Mouse (Mus musculus) neural tube, embryonic 15.5 days (tissue): Measurements from ENCODE around the gene Wdr18. TPM values are rescaled to one million over a fixed set of nuclear protein-coding genes. Genes with fewer than 3 reads are reported as not detected.

Experiments
- ATAC-seq: fragments of 200-750 bp; cut with Nextera tagmentation; 2 replicates; pipeline ENCODE4 v1.8.0; 2017; ENCODE audit warnings: mild to moderate bottlenecking, moderate TSS enrichment, moderate library complexity; ENCODE audit not compliant: low FRiP score
- H3K27ac ChIP-seq: fragments of 300-500 bp; sonication (generic); replicated peaks from 2 replicates; pipeline ENCODE4 v1.5.1; 2015; ENCODE audit warnings: mild to moderate bottlenecking, inconsistent platforms
- H3K27me3 ChIP-seq: fragments of 300-500 bp; sonication (generic); replicated peaks from 2 replicates; pipeline ENCODE4 v1.6.1; 2015; ENCODE audit warnings: inconsistent platforms
- H3K36me3 ChIP-seq: fragments of 300-500 bp; sonication (generic); 2 replicates; pipeline ENCODE4 v1.6.1; 2015; ENCODE audit warnings: inconsistent platforms
- H3K4me1 ChIP-seq: fragments of 300-500 bp; sonication (generic); 2 replicates; pipeline ENCODE4 v1.6.1; 2015; ENCODE audit warnings: inconsistent platforms
- H3K4me2 ChIP-seq: fragments of 300-500 bp; sonication (generic); 2 replicates; pipeline ENCODE4 v1.6.1; 2015; ENCODE audit warnings: inconsistent platforms, mild to moderate bottlenecking, moderate library complexity
- H3K4me3 ChIP-seq: fragments of 300-500 bp; sonication (generic); replicated peaks from 2 replicates; pipeline ENCODE4 v1.5.1; 2015; ENCODE audit warnings: mild to moderate bottlenecking, inconsistent platforms
- H3K9ac ChIP-seq: fragments of 300-500 bp; sonication (generic); replicated peaks from 2 replicates; pipeline ENCODE4 v1.6.1; 2015; ENCODE audit warnings: mild to moderate bottlenecking, inconsistent platforms
- H3K9me3 ChIP-seq: fragments of 300-500 bp; sonication (generic); replicated peaks from 2 replicates; pipeline ENCODE4 v1.6.1; 2016; ENCODE audit warnings: inconsistent platforms
- WGBS: fragments of 180-500 bp; shearing (Covaris S2); methylation state at CpG from one replicate; pipeline ENCODE4 v1.1.7; 2015; ENCODE audit warnings: mixed read lengths; 5-methylcytosine and 5-hydroxymethylcytosine counted together
- polyA plus RNA-seq: library from polyadenylated mRNA; unstranded; fragments of >200 nt; fragmentation: Nextera tagmentation; extraction: Ambion mirVana; gene quantifications from 2 replicates; pipeline ENCODE4 v1.2.1, GENCODE M21; 2015

Gene Wdr18
- polyA plus RNA-seq, 1 experiment from 2014 or later, result 94.4 TPM

DNA sequence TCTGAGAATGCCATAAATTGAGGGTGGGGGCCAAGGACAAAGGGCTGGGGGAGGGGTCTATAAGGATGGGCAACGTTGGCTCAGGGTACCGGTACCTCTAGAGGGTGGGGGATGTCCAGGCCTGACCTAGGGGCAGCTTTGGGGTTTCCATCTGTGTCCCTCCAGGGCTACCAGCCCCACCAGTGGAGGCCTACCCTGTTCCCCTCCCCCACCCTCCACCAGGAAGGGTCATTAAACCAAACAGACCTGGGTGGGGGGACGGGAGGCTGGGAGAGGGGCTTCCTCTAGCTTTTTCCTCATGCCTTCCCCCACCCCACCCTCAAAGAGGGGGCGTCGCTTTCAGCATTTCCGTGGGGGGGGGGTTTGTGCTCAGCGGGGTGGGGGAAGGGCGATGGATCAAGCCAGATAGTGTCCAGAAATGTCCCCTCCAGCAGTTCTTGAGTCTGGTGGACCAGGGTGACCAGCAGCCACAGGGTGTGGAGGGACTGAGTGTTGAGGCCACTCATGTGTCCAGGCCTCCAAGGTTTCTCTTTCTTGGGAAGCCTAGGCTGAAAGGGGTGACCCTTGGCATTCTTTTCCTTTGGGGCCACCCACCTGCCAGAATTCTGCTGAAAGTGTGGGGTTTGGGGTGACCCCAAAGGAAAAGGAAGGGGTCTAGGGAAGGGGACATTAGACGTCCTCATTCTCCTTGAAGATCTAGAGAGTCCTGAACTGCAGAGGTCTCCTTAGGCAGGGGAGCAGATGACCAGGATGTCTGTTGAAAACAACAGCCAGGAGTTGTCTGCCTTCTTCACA, 30.8 kb upstream of the Wdr18 start:
- peaks cover 68% of the 10 kb centered on the region for H3K4me1 ChIP-seq
- peaks cover 9% of the 10 kb centered on the region for H3K36me3 ChIP-seq
- no peaks in the 10 kb centered on the region for H3K9me3 ChIP-seq
- H3K9ac ChIP-seq, result peak overlapping the region; percentile 29; the same call in 1 of the 2 replicates
- 0 out of 2 replicates have a peak, but pooled peaks have one; percentile 6 for ATAC-seq
- H3K27ac ChIP-seq, result peak overlapping the region; percentile 48
- no peaks in the 10 kb centered on the region for H3K27me3 ChIP-seq
- H3K4me2 ChIP-seq, result peak overlapping the region; percentile 88
- 21% methylated on average over 9 of the region's 9 CpGs for whole genome bisulfite sequencing
- H3K4me3 ChIP-seq, result peak overlapping the region; percentile 97

DNA sequence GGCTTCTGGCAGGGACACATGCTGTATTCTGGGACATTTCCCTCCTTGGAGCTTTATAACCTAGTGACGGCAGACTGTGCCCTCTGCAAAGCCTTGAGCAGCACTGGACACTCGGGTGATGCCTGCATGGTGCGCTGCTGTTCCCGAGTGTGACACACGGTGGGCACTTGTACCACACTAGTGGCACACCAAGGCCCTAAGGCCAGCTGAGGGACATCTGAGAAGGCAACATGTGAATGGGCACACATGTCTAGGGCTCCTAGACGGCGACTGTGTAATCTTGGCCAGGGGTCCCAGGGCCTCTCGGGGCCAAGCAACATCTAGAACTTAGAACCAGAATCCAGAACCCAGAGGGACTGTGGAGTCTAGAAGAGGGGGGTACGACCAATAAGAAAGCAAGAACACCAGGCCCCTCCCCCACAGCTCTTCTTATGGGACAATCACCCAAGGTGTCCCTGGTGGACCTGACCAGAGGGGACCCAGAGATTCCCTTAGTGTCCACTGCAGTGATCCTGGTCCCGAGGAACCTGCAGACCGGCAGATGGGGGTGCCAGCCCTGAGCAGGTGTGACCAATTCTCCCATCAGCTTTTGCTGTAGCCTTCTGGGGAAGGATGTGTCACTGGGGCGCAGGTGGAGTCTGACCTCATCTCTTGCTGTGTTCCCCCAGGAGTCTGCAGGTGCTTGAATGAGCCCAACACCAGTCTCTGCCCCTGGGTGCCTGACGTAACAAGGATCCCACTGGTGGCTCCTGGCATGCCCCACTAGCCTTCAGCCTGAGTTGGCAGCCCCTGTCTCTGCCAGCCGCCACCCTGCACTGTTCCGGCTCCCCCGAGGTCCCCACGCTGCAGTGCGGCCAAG, 29.8 kb upstream of the Wdr18 start:
- WGBS, result 72% methylated on average over 18 of the region's 18 CpGs
- no peak overlapping the region for H3K4me3 ChIP-seq
- H3K9me3 ChIP-seq, result no peaks in the 10 kb centered on the region
- peaks cover 73% of the 10 kb centered on the region for H3K4me1 ChIP-seq
- peak overlapping the region; percentile 45; the same call in 1 of the 2 replicates for H3K27ac ChIP-seq
- H3K36me3 ChIP-seq, result peaks cover 9% of the 10 kb centered on the region
- no peak for ATAC-seq
- H3K9ac ChIP-seq, result 0 out of 2 replicates have a peak overlapping the region, but pooled peaks have one; percentile 29
- H3K4me2 ChIP-seq, result peak overlapping the region; percentile 88
- no peaks in the 10 kb centered on the region for H3K27me3 ChIP-seq

DNA sequence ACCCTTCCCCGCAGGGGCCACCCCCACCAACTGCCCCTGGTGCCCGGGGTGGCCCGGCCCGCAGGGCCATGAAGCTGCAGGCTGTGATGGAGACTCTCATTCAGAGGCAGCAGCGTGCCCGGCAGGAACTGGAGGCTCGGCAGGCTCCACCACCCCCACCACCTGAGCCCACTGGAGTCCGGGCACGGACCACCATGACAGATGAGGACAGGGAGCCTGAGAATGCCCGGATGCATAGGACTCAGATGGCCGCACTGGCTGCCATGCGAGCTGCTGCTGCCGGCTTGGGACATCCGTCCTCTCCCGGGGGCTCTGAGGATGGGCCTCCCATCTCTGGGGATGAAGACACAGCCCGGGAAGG, 29.1 kb upstream of the Wdr18 start:
- peaks cover 9% of the 10 kb centered on the region for H3K36me3 ChIP-seq
- no peaks in the 10 kb centered on the region for H3K9me3 ChIP-seq
- ATAC-seq, result no peak
- no peak overlapping the region for H3K4me2 ChIP-seq
- 45% methylated on average over 16 of the region's 16 CpGs for WGBS
- peaks cover 71% of the 10 kb centered on the region for H3K4me1 ChIP-seq
- no peaks in the 10 kb centered on the region for H3K27me3 ChIP-seq
- H3K27ac ChIP-seq, result peak overlapping the region; percentile 45; the same call in 1 of the 2 replicates
- H3K4me3 ChIP-seq, result no peak overlapping the region
- no peak overlapping the region for H3K9ac ChIP-seq

DNA sequence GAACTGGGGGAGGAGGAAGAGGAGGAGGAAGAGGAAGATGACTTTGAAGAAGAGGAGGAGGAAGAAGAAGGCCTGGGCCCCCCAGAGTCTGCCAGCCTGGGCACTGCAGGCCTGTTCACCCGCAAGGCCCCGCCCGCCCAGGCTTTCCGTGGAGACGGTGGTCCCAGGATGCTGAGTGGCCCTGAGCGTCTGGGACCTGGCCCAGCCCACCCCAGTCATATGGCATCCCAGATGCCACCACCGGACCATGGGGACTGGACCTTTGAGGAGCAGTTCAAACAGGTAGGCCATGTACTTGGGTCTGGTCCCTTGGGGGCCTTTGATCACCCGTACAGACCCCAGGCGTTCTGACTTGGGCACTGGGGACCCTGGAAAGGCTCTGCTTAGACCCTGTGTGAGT, 28.2 kb upstream of the Wdr18 start:
- WGBS, result 88% methylated on average over 9 of the region's 9 CpGs
- Histone ChIP-seq H3K9me3 (no peaks in the 10 kb centered on the region), H3K9ac (no peak overlapping the region), H3K36me3 (peaks cover 9% of the 10 kb centered on the region), H3K4me1 (peaks cover 69% of the 10 kb centered on the region), H3K4me3 (no peak overlapping the region), H3K27ac (no peak overlapping the region), H3K4me2 (no peak overlapping the region), H3K27me3 (no peaks in the 10 kb centered on the region)
- no peak for ATAC-seq

DNA sequence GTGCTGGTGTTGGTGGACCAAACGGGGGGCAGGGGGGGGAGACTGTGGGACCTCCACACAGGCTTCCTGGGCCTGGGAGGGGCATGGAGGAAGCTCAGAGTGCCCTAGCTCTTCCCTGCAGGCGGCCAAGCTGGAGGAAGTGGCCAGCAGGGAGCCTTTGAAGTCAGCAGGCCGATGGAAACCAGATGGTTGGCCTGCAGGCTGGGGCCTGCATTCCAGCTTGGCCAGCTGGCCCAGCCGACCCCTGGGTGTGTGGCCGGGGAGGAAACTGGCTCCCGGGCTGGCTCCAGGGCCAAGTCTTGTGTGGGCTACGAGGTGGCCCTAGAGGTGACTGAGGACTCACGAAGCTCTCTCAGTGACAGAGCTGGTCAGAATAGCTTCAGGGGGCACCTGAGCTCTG, 27.2 kb upstream of the Wdr18 start:
- H3K4me3 ChIP-seq, result no peak overlapping the region
- peaks cover 9% of the 10 kb centered on the region for H3K36me3 ChIP-seq
- no peaks in the 10 kb centered on the region for H3K27me3 ChIP-seq
- peak overlapping the region; percentile 63 for H3K27ac ChIP-seq
- no peak for ATAC-seq
- H3K4me1 ChIP-seq, result peaks cover 76% of the 10 kb centered on the region
- 14% methylated on average over 8 of the region's 8 CpGs for WGBS
- H3K9me3 ChIP-seq, result no peaks in the 10 kb centered on the region
- no peak overlapping the region; the same call in 1 of the 2 replicates for H3K9ac ChIP-seq
- peak overlapping the region; percentile 5; the same call in 1 of the 2 replicates for H3K4me2 ChIP-seq

DNA sequence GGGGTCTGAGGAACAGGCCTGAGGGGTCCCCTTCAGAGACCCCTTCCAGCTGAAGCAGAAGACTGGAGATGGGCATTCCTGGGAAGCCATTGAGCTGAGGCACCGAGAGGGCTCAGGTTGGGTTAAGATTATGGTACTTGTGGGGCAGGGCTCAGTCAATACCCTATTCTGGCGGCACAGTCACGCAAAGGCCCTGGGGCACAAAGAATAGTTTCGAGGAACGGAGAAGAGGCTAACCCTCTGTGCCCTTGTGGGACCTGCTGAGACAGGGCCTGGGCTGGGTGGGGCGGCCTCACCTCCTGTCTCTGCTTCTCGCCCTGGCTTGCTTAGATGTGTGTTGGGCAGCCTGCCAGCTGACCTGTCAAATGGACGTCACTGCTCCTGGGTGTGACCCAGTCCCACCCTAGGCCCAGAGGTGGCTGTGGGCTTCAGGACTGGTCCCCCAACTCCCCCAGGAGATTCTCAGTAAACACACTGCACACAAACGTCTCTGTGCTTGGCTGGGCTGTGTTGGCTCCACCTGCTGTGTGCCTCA, 26.7 kb upstream of the Wdr18 start:
- Histone ChIP-seq H3K4me1 (peaks cover 77% of the 10 kb centered on the region), H3K36me3 (peaks cover 9% of the 10 kb centered on the region), H3K27ac (peak overlapping the region; percentile 63; the same call in 1 of the 2 replicates), H3K4me3 (no peak overlapping the region), H3K9ac (no peak overlapping the region), H3K4me2 (0 out of 2 replicates have a peak overlapping the region, but pooled peaks have one; percentile 5), H3K9me3 (no peaks in the 10 kb centered on the region), H3K27me3 (no peaks in the 10 kb centered on the region)
- no peak for ATAC-seq
- WGBS, result 71% methylated on average over 9 of the region's 9 CpGs

DNA sequence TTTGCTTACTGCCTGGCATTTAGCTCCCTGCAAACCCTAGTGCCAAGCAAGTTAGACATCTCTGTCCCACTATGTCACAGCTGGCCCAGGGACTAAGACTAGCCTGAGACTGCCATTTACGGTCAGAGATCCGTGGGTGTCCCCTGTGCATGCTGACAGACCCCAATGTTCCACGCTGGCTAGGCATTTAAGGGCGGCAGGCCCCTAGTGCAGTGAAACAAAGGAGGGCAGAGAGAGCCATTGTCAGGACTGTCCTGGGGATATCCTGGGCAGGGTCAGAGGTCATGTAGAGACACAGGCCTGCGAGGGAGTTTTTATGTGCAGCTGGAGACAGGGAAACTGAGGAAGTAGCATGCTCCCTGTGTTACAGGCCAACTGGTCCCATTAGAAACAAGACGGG, 26.1 kb upstream of the Wdr18 start:
- Histone ChIP-seq H3K9ac (no peak overlapping the region), H3K27me3 (no peaks in the 10 kb centered on the region), H3K27ac (peak overlapping the region; percentile 63), H3K9me3 (no peaks in the 10 kb centered on the region), H3K4me2 (no peak overlapping the region), H3K4me3 (no peak overlapping the region), H3K4me1 (peaks cover 75% of the 10 kb centered on the region), H3K36me3 (peaks cover 9% of the 10 kb centered on the region)
- ATAC-seq, result no peak
- WGBS, result 32% methylated on average over 6 of the region's 6 CpGs

DNA sequence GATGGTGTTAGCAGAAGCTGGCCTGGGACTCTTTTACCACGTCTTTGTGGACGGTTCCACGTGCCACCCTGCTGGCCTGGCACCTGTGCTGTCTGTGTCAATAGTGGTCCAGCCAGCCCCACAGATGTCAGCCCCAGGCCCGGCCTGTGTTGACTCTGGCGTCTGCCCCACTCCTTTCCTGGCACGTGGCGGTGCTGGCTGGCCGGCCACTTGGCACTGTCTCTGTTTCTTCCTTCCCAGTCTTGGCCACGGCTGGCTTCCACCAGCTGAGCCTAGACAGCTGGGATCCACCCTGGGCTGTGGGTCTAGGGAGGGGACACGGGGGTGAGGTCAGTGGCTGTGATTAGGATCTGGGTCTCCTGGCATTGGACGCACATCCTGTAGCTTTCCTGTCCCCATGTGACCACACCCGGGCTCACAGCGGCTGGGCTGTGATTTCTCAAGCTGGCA, 25.7 kb upstream of the Wdr18 start:
- ATAC-seq, result peak; percentile 32; the same call in 1 of the 2 replicates
- Histone ChIP-seq H3K4me1 (peaks cover 71% of the 10 kb centered on the region), H3K4me2 (no peak overlapping the region), H3K9ac (no peak overlapping the region), H3K4me3 (no peak overlapping the region), H3K36me3 (peaks cover 10% of the 10 kb centered on the region), H3K9me3 (no peaks in the 10 kb centered on the region), H3K27ac (peak overlapping the region; percentile 63), H3K27me3 (no peaks in the 10 kb centered on the region)
- 46% methylated on average over 13 of the region's 13 CpGs for WGBS

DNA sequence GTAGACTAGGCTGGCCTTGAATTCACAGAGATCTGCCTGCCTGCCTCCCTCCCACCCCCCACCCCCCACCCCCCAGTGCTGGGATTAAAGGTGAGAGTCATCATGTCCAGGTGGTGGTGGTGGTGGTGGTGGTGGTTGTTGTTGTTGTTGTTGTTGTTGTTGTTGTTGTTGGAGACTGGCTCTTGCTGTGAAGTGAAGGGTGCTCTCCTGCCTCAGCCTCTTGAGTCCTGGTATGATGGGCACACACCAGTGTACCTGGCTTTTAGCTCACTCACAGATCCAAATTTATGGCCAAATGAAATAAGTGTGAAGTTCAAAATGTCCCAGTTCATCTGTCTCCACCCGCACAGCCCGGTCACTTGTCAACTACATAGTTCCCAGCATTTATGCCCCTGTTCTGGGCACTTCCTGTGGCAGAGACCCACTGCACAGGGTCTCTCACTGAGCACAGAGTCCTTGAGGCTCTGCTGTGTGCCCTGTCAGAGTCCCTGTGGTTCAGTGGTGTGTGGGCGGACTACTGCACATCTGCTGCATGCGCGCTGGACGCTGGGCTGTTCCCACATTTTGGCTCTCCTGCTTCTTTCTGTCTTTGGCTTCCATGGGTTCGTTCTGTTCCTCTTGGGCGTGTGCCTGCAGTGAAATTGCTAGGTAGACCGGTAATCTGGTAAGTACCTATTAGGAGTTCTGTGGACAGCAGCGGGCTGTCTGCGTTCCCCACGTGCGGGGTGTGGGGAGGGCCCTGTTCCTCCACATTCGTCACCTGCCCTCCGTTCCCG, 25.0 kb upstream of the Wdr18 start:
- no peak for ATAC-seq
- 90% methylated on average over 16 of the region's 16 CpGs for WGBS
- H3K4me2 ChIP-seq, result no peak overlapping the region
- peaks cover 13% of the 10 kb centered on the region for H3K36me3 ChIP-seq
- peak overlapping the region; percentile 63; the same call in 1 of the 2 replicates for H3K27ac ChIP-seq
- no peak overlapping the region for H3K9ac ChIP-seq
- H3K4me3 ChIP-seq, result no peak overlapping the region
- H3K9me3 ChIP-seq, result no peaks in the 10 kb centered on the region
- no peaks in the 10 kb centered on the region for H3K27me3 ChIP-seq
- peaks cover 64% of the 10 kb centered on the region for H3K4me1 ChIP-seq

DNA sequence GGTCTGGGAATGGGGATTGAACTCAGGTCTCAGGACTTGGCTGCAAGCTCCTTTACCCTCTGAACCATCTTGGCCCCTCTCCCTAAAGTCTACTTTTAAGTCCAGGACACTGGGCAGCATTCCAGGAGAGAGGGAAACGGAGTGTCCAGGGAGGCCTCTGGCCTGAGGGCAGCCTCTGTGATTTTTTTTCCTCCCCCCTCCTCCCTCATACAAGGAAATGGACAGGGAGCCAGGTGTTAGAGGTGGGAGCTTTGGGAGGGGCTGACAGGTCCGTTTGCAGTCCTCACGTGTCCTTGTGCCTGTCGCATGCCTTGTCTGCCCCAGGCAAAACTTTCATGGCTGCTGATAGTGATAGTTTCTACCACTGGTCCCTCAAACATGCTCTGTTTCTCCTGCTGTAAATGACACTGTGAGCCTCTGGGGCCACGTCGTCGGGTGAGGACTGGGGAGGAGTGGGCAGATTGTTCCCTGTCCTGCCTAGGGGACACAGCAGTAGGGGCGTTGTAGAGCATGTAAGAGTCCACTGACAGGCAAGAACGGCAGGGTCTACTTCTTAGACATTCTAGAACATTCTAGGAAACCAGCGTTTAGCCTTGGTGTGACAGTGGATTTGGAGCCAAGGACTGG, 23.6 kb upstream of the Wdr18 start:
- no peak overlapping the region for H3K4me3 ChIP-seq
- H3K27ac ChIP-seq, result 0 out of 2 replicates have a peak overlapping the region, but pooled peaks have one; percentile 25
- no peaks in the 10 kb centered on the region for H3K27me3 ChIP-seq
- peak overlapping the region; percentile 25 for H3K4me2 ChIP-seq
- ATAC-seq, result no peak
- H3K36me3 ChIP-seq, result peaks cover 13% of the 10 kb centered on the region
- no peaks in the 10 kb centered on the region for H3K9me3 ChIP-seq
- H3K4me1 ChIP-seq, result peaks cover 60% of the 10 kb centered on the region
- WGBS, result 68% methylated on average over 10 of the region's 10 CpGs
- H3K9ac ChIP-seq, result 0 out of 2 replicates have a peak overlapping the region, but pooled peaks have one; percentile 2
